Mouse (Mus musculus) intestine, embryonic 15.5 days (tissue): Measurements from ENCODE around the gene Chmp2a. TPM values are rescaled to one million over a fixed set of nuclear protein-coding genes. Genes with fewer than 3 reads are reported as not detected.

Experiments used
- ATAC-seq: fragments of 200-750 bp; cut with Nextera tagmentation; 2 replicates; pipeline ENCODE4 v1.8.0; 2017; ENCODE audit warnings: moderate TSS enrichment, moderate library complexity
- H3K27ac ChIP-seq: fragments of 300-500 bp; sonication (generic); 2 replicates; pipeline ENCODE4 v1.5.1; 2015; ENCODE audit warnings: mild to moderate bottlenecking, inconsistent platforms
- H3K27me3 ChIP-seq: fragments of 300-500 bp; sonication (generic); replicated peaks from 2 replicates; pipeline ENCODE4 v1.6.1; 2015; ENCODE audit warnings: inconsistent platforms
- H3K36me3 ChIP-seq: fragments of 300-500 bp; sonication (generic); 2 replicates; pipeline ENCODE4 v1.6.1; 2015; ENCODE audit warnings: inconsistent platforms
- H3K4me1 ChIP-seq: fragments of 300-500 bp; sonication (generic); replicated peaks from 2 replicates; pipeline ENCODE4 v1.6.1; 2015; ENCODE audit warnings: inconsistent platforms
- H3K4me2 ChIP-seq: fragments of 300-500 bp; sonication (generic); replicated peaks from 2 replicates; pipeline ENCODE4 v1.6.1; 2015; ENCODE audit warnings: mild to moderate bottlenecking, inconsistent platforms
- H3K4me3 ChIP-seq: fragments of 300-500 bp; sonication (generic); replicated peaks from 2 replicates; pipeline ENCODE4 v1.5.1; 2015; ENCODE audit warnings: inconsistent platforms
- H3K9ac ChIP-seq: fragments of 300-500 bp; sonication (generic); 2 replicates; pipeline ENCODE4 v1.6.1; 2015; ENCODE audit warnings: inconsistent platforms
- H3K9me3 ChIP-seq: fragments of 300-500 bp; sonication (generic); 2 replicates; pipeline ENCODE4 v1.6.1; 2016; ENCODE audit warnings: inconsistent platforms
- WGBS: fragments of 180-500 bp; shearing (Covaris S2); methylation state at CpG from one replicate; pipeline ENCODE4 v1.1.7; 2015; 5-methylcytosine and 5-hydroxymethylcytosine counted together
- polyA plus RNA-seq: library from polyadenylated mRNA; unstranded; fragments of >200 nt; fragmentation: Nextera tagmentation; extraction: Ambion mirVana; gene quantifications from 2 replicates; pipeline ENCODE4 v1.2.1, GENCODE M21; 2015

Chmp2a gene
- polyA plus RNA-seq, 1 experiment from 2014 or later: 162 TPM

- 0 out of 2 replicates have a peak, but pooled peaks have one; percentile 6 for ATAC-seq
- Histone ChIP-seq H3K9ac (peak within 1 kb of the TSS; percentile 95), H3K27ac (peak within 1 kb of the TSS; percentile 98), H3K4me2 (peak within 1 kb of the TSS; percentile 69), H3K9me3 (no peaks in the 10 kb centered on the region), H3K36me3 (peaks cover 16% of the 10 kb centered on the region), H3K27me3 (no peaks in the 10 kb centered on the region), H3K4me1 (0 out of 2 replicates have a peak, but pooled peaks cover 16% of the 10 kb centered on the region), H3K4me3 (peak within 1 kb of the TSS; percentile 80)
- 12% methylated on average over 26 of the region's 26 CpGs for WGBS
Observed at GRCm38 (mm10) chr7:13010005-13010908, 24.4 kb downstream of the Chmp2a start, which contains the start of gene Zbtb45. Gene Zbtb45 (minus strand): TSS chr7:13010034.

- Histone ChIP-seq H3K4me3 (peak overlapping the region; percentile 80), H3K4me2 (peak overlapping the region; percentile 69), H3K9ac (peak overlapping the region; percentile 95), H3K9me3 (no peaks in the 10 kb centered on the region), H3K36me3 (peaks cover 16% of the 10 kb centered on the region), H3K4me1 (0 out of 2 replicates have a peak, but pooled peaks cover 16% of the 10 kb centered on the region), H3K27ac (peak overlapping the region; percentile 98), H3K27me3 (no peaks in the 10 kb centered on the region)
- peak; percentile 91 for ATAC-seq
- WGBS: under 1% methylated on average over 42 of the region's 42 CpGs
Observed at GRCm38 (mm10) chr7:13009143-13010004, 25.2 kb downstream of the Chmp2a start.

DNA sequence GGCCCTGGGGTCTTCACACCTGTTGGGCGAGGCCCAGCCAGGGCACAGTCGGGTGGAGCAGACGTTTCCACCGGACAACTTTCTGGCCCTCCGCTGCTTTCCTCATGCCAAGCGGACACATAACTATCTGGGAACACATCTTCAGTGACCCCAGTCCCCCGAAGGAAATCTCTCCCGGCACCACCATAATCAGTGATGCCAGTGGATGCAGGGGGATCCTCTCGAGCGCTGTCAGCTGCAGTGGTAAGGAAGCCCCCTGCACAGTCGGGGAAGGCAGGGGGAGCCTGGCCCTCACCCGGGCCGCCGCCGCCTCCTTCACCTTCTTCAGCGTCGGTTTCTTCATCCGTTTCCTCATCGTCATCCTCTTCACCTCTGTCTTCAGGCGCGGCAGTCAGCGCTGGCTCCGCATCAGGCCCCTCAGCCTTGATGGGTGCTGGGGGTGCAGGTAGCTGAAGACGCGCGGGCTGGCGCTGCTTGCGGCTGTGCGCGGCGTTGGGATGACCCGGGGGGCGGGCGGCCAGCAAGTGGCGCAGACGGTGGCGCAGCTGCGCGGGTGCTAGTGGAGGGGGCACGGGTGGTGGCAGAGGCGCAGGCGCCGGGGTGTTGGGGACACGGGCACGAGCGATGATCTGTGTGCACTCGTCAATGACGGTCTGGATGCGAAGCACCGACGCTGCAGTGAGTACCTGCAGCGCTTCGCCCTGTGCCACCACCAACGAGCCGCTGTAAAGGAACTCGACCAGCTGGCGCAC, 27.1 kb downstream of the Chmp2a start:
- peaks cover 20% of the 10 kb centered on the region for H3K36me3 ChIP-seq
- no peak overlapping the region for H3K4me2 ChIP-seq
- 0 out of 2 replicates have a peak overlapping the region, but pooled peaks have one; percentile 14 for H3K9ac ChIP-seq
- 57% methylated on average over 57 of the region's 57 CpGs for WGBS
- H3K4me3 ChIP-seq: no peak overlapping the region
- no peaks in the 10 kb centered on the region for H3K9me3 ChIP-seq
- ATAC-seq: no peak
- no peak overlapping the region for H3K27ac ChIP-seq
- H3K4me1 ChIP-seq: 0 out of 2 replicates have a peak, but pooled peaks cover 16% of the 10 kb centered on the region
- no peaks in the 10 kb centered on the region for H3K27me3 ChIP-seq

- Histone ChIP-seq H3K9me3 (no peaks in the 10 kb centered on the region), H3K36me3 (peaks cover 20% of the 10 kb centered on the region), H3K4me3 (no peak overlapping the region), H3K9ac (no peak overlapping the region), H3K27me3 (no peaks in the 10 kb centered on the region), H3K27ac (no peak overlapping the region), H3K4me1 (0 out of 2 replicates have a peak, but pooled peaks cover 16% of the 10 kb centered on the region), H3K4me2 (no peak overlapping the region)
- WGBS: 85% methylated on average over 10 of the region's 10 CpGs
- no peak for ATAC-seq
Observed at GRCm38 (mm10) chr7:13006531-13006930, 28.1 kb downstream of the Chmp2a start.

DNA sequence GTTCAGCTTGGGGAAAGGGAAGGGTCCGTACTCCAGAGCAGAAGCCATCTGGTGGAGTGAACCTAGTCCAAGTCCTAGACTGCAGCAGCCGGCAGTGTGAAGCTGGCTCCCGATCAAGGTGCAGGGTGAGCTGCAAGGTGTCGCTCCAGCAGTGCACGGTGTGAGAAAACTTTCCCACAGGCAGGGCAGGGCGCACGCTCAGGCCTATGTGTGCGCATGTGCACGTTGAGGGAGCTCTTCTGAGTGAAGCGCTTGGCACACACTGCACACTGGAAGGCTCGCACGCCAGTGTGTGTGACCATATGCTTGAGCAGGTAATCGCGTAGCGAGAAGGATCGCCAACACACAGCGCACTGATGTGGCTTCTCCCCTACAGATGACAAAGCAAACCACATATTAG, 28.6 kb downstream of the Chmp2a start:
- Histone ChIP-seq H3K4me1 (0 out of 2 replicates have a peak, but pooled peaks cover 16% of the 10 kb centered on the region), H3K9me3 (no peaks in the 10 kb centered on the region), H3K27me3 (no peaks in the 10 kb centered on the region), H3K36me3 (peaks cover 20% of the 10 kb centered on the region), H3K9ac (no peak overlapping the region), H3K4me2 (no peak overlapping the region), H3K27ac (no peak overlapping the region), H3K4me3 (no peak overlapping the region)
- WGBS: 88% methylated on average over 17 of the region's 17 CpGs
- ATAC-seq: no peak

DNA sequence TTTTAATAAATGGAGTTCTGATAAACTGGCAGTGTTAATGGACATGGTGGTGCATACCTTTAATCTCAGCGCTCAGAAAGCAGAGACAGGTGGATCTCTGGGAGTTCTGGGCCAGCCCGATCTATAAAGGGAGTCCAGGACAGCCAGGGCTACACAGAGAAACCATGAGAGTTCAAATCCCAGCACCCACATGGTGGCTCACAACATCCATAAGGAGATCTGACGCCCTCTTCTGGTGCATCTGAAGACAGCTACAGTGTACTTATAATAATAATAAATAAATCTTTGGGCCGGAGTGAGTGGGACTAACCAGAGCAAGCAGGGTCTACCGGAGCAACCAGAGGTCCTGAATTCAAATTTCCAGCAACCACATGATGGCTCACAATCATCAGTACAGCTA, 31.2 kb downstream of the Chmp2a start:
- Histone ChIP-seq H3K9me3 (no peaks in the 10 kb centered on the region), H3K27ac (no peak overlapping the region), H3K4me2 (no peak overlapping the region), H3K4me3 (no peak overlapping the region), H3K9ac (no peak overlapping the region), H3K4me1 (0 out of 2 replicates have a peak, but pooled peaks cover 10% of the 10 kb centered on the region), H3K27me3 (no peaks in the 10 kb centered on the region), H3K36me3 (peaks cover 20% of the 10 kb centered on the region)
- ATAC-seq: no peak
- WGBS: 78% methylated on average over 5 of the region's 5 CpGs

DNA sequence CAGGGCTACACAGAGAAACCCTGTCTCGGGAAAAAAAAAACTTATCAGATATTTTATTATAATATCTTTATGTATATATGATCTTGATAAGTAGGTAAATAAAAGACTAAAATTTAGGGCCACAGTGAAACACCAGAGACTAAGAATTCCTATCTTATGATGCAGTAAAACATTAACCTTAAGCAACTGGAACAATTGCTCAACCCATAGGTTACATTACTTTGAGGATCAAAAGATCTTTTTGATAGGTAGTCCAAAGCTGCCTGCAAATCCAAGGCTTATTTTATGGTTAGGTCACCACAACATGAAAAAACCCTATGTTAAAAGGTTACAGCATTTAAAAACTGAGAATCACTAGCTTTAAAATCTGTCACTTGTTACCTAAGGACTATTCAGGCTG, 33.0 kb downstream of the Chmp2a start:
- no peaks in the 10 kb centered on the region for H3K9me3 ChIP-seq
- 45% methylated on average over 1 of the region's 1 CpGs for WGBS
- H3K9ac ChIP-seq: no peak overlapping the region
- H3K4me1 ChIP-seq: no peaks in the 10 kb centered on the region
- peak; percentile 54; the same call in 1 of the 2 replicates for ATAC-seq
- no peak overlapping the region for H3K27ac ChIP-seq
- H3K4me3 ChIP-seq: no peak overlapping the region
- peaks cover 9% of the 10 kb centered on the region; the same call in 1 of the 2 replicates for H3K36me3 ChIP-seq
- no peaks in the 10 kb centered on the region for H3K27me3 ChIP-seq
- no peak overlapping the region for H3K4me2 ChIP-seq

- no peaks in the 10 kb centered on the region for H3K9me3 ChIP-seq
- no peaks in the 10 kb centered on the region for H3K27me3 ChIP-seq
- no peak within 1 kb of the TSS for H3K4me3 ChIP-seq
- H3K4me2 ChIP-seq: no peak within 1 kb of the TSS
- WGBS: 86% methylated on average over 3 of the region's 3 CpGs
- no peak within 1 kb of the TSS for H3K9ac ChIP-seq
- H3K36me3 ChIP-seq: 0 out of 2 replicates have a peak, but pooled peaks cover under 1% of the 10 kb centered on the region
- no peak within 1 kb of the TSS for H3K27ac ChIP-seq
- H3K4me1 ChIP-seq: no peaks in the 10 kb centered on the region
- ATAC-seq: no peak
Observed at GRCm38 (mm10) chr7:12998851-12999250, 35.8 kb downstream of the Chmp2a start, which contains the start of gene Trim28. Gene Trim28 (plus strand): TSS chr7:12999114.

- H3K4me2 ChIP-seq: no peak within 1 kb of the TSS
- H3K4me3 ChIP-seq: no peak within 1 kb of the TSS
- no peak within 1 kb of the TSS for H3K27ac ChIP-seq
- peak; percentile 68 for ATAC-seq
- no peak within 1 kb of the TSS for H3K9ac ChIP-seq
- no peaks in the 10 kb centered on the region for H3K27me3 ChIP-seq
- H3K36me3 ChIP-seq: no peaks in the 10 kb centered on the region
- H3K4me1 ChIP-seq: no peaks in the 10 kb centered on the region
- 69% methylated on average over 5 of the region's 5 CpGs for whole genome bisulfite sequencing
- H3K9me3 ChIP-seq: no peaks in the 10 kb centered on the region
Observed at GRCm38 (mm10) chr7:12998053-12998452, 36.6 kb downstream of the Chmp2a start, which contains the start of gene Slc27a5. Gene Slc27a5 (minus strand): TSS chr7:12998192.

- no peak overlapping the region for H3K4me2 ChIP-seq
- H3K9ac ChIP-seq: no peak overlapping the region
- WGBS: 68% methylated on average over 5 of the region's 5 CpGs
- no peak for ATAC-seq
- H3K9me3 ChIP-seq: no peaks in the 10 kb centered on the region
- no peak overlapping the region for H3K4me3 ChIP-seq
- H3K27me3 ChIP-seq: no peaks in the 10 kb centered on the region
- H3K36me3 ChIP-seq: no peaks in the 10 kb centered on the region
- H3K4me1 ChIP-seq: no peaks in the 10 kb centered on the region
- H3K27ac ChIP-seq: no peak overlapping the region
Observed at GRCm38 (mm10) chr7:12997230-12997629, 37.4 kb downstream of the Chmp2a start.

- H3K27me3 ChIP-seq: no peaks in the 10 kb centered on the region
- H3K9ac ChIP-seq: no peak overlapping the region
- H3K27ac ChIP-seq: no peak overlapping the region
- ATAC-seq: no peak
- no peaks in the 10 kb centered on the region for H3K9me3 ChIP-seq
- H3K4me1 ChIP-seq: no peaks in the 10 kb centered on the region
- H3K4me3 ChIP-seq: no peak overlapping the region
- H3K36me3 ChIP-seq: no peaks in the 10 kb centered on the region
- H3K4me2 ChIP-seq: no peak overlapping the region
Observed at GRCm38 (mm10) chr7:12995862-12996261, 38.7 kb downstream of the Chmp2a start.
